Mouse (Mus musculus) limb, embryonic 13.5 days (tissue): ENCODE measurements at regions not wholly inside any gene's neighbourhood (a gene's known extent, or its start where the extent isn't known, plus 50 kb on each side); places are given as distances from the start of the nearest gene placed in this dataset.

Experiments
- ATAC-seq: fragments of 200-750 bp; cut with Nextera tagmentation; 2 replicates; pipeline ENCODE4 v1.8.0; 2017; ENCODE audit warnings: low read depth, moderate number of reproducible peaks, moderate TSS enrichment; ENCODE audit not compliant: low FRiP score
- H3K27ac ChIP-seq: fragments of 300-500 bp; sonication (generic); 2 replicates; pipeline ENCODE4 v1.5.1; 2015; ENCODE audit warnings: inconsistent platforms, mild to moderate bottlenecking, moderate library complexity
- H3K27me3 ChIP-seq: fragments of 300-500 bp; sonication (generic); 2 replicates; pipeline ENCODE4 v1.6.1; 2015; ENCODE audit warnings: mild to moderate bottlenecking, inconsistent platforms
- H3K36me3 ChIP-seq: fragments of 300-500 bp; sonication (generic); 2 replicates; pipeline ENCODE4 v1.6.1; 2015; ENCODE audit warnings: inconsistent platforms, mild to moderate bottlenecking, moderate library complexity
- H3K4me1 ChIP-seq: fragments of 300-500 bp; sonication (generic); 2 replicates; pipeline ENCODE4 v1.6.1; 2015; ENCODE audit warnings: inconsistent platforms
- H3K4me2 ChIP-seq: fragments of 300-500 bp; sonication (generic); replicated peaks from 2 replicates; pipeline ENCODE4 v1.6.1; 2015; ENCODE audit warnings: inconsistent platforms, mild to moderate bottlenecking, moderate library complexity
- H3K4me3 ChIP-seq: fragments of 300-500 bp; sonication (generic); 2 replicates; pipeline ENCODE4 v1.5.1; 2015; ENCODE audit warnings: moderate library complexity, mild to moderate bottlenecking, inconsistent platforms
- H3K9ac ChIP-seq: fragments of 300-500 bp; sonication (generic); 2 replicates; pipeline ENCODE4 v1.6.1; 2015; ENCODE audit warnings: mild to moderate bottlenecking, inconsistent platforms
- H3K9me3 ChIP-seq: fragments of 300-500 bp; sonication (generic); 2 replicates; pipeline ENCODE4 v1.6.1; 2016; ENCODE audit warnings: inconsistent platforms
- WGBS: fragments of 180-500 bp; shearing (Covaris S2); methylation state at CpG from one replicate; pipeline ENCODE4 v1.1.7; 2015; 5-methylcytosine and 5-hydroxymethylcytosine counted together

DNA sequence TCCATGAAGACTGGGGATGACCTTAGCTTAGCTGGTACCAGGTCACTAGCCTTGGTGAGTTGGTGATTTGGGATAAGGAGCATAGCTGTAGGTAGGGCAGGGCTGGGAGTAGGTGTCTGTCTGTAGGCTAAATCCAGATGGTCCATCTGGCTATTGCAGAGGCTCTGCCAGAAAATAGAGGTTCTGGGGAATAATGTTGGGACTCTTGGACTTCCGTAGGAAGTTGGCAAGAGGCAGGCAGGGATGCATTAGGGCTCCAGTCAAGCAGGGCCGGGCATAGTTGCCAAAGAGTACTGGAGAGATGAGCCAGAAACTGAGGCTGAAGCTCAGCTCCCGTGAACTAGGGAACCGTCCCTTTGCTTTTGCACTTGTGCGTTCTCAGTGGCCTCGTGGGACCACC, 278.7 kb upstream of the 4931429L15Rik start:
- ATAC-seq, result no peak
- Histone ChIP-seq H3K9me3 (no peaks in the 10 kb centered on the region), H3K27ac (no peak overlapping the region), H3K4me1 (peaks cover 18% of the 10 kb centered on the region), H3K4me2 (no peak overlapping the region), H3K36me3 (no peaks in the 10 kb centered on the region), H3K9ac (no peak overlapping the region), H3K4me3 (no peak overlapping the region), H3K27me3 (no peaks in the 10 kb centered on the region)
- WGBS, result 90% methylated on average over 6 of the region's 6 CpGs

GRCm38 (mm10) chr9:46593444-46593843, 273.7 kb upstream of the 4931429L15Rik start:
- WGBS, result 78% methylated on average over 6 of the region's 6 CpGs
- Histone ChIP-seq H3K4me1 (no peaks in the 10 kb centered on the region), H3K9ac (no peak overlapping the region), H3K4me3 (no peak overlapping the region), H3K36me3 (no peaks in the 10 kb centered on the region), H3K4me2 (no peak overlapping the region), H3K27ac (no peak overlapping the region), H3K9me3 (no peaks in the 10 kb centered on the region), H3K27me3 (0 out of 2 replicates have a peak, but pooled peaks cover 2% of the 10 kb centered on the region)
- ATAC-seq, result no peak

DNA sequence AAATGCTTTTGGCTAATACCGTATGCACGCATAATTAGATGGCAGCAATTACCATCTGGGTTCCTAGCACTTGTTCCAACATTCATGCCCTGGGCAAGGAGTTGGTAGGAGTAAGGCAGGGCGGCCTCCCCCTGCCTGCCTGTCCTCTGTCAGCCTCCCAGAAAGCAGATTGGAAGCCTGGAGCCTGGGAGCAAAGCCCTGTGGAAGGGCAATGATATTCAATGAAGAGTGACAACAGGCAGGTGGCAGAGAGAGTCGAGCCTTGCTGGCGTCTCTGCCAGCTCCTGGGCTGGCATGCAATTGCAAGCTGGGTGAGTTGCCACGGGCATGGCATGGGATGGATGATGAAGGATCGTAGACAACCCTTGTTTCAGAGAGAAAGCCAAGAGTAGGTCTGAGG, 273.1 kb upstream of the 4931429L15Rik start:
- Histone ChIP-seq H3K9me3 (no peaks in the 10 kb centered on the region), H3K27me3 (0 out of 2 replicates have a peak, but pooled peaks cover 2% of the 10 kb centered on the region), H3K4me2 (no peak overlapping the region), H3K36me3 (no peaks in the 10 kb centered on the region), H3K4me3 (no peak overlapping the region), H3K9ac (no peak overlapping the region), H3K27ac (no peak overlapping the region), H3K4me1 (no peaks in the 10 kb centered on the region)
- no peak for ATAC-seq
- WGBS, result 92% methylated on average over 7 of the region's 7 CpGs

- no peak overlapping the region for H3K27ac ChIP-seq
- 55% methylated on average over 8 of the region's 8 CpGs for WGBS
- H3K4me2 ChIP-seq, result no peak overlapping the region
- peaks cover 12% of the 10 kb centered on the region for H3K4me1 ChIP-seq
- H3K9ac ChIP-seq, result no peak overlapping the region
- H3K27me3 ChIP-seq, result no peaks in the 10 kb centered on the region
- no peaks in the 10 kb centered on the region for H3K9me3 ChIP-seq
- no peaks in the 10 kb centered on the region for H3K36me3 ChIP-seq
- no peak for ATAC-seq
- H3K4me3 ChIP-seq, result no peak overlapping the region
These were observed 267.0 kb upstream of the 4931429L15Rik start for GRCm38 (mm10) chr9:46586818-46587217.

GRCm38 (mm10) chr9:46581844-46582243, 262.1 kb upstream of the 4931429L15Rik start:
- H3K36me3 ChIP-seq, result no peaks in the 10 kb centered on the region
- no peaks in the 10 kb centered on the region for H3K27me3 ChIP-seq
- H3K4me2 ChIP-seq, result no peak overlapping the region
- H3K4me1 ChIP-seq, result peaks cover 4% of the 10 kb centered on the region; the same call in 1 of the 2 replicates
- H3K9me3 ChIP-seq, result peaks cover 16% of the 10 kb centered on the region; the same call in 1 of the 2 replicates
- no peak for ATAC-seq
- WGBS, result 39% methylated on average over 4 of the region's 4 CpGs
- no peak overlapping the region for H3K4me3 ChIP-seq
- H3K9ac ChIP-seq, result no peak overlapping the region
- no peak overlapping the region for H3K27ac ChIP-seq

DNA sequence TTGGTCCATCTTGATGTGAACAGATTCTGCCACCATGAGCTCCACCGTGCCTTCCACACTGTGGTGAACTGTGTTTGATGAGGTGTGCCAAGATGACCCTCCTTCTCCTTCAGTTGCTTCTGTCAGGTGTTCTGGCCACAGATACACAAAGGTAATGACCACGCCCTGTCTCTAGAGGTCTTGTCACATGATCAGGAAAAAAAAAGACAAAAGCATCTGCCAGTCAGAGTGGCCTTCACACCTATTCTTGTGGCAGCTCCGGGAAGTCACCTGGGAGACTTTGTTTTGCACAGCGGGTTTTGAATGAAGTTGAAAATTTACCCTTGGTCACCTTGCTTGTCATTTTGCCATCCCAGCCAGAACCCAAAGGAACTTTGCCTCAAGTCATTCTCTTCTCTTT, 242.5 kb upstream of the 4931429L15Rik start:
- H3K36me3 ChIP-seq, result no peaks in the 10 kb centered on the region
- no peaks in the 10 kb centered on the region for H3K4me1 ChIP-seq
- peaks cover 4% of the 10 kb centered on the region; the same call in 1 of the 2 replicates for H3K27me3 ChIP-seq
- H3K9ac ChIP-seq, result no peak overlapping the region
- H3K27ac ChIP-seq, result no peak overlapping the region
- H3K9me3 ChIP-seq, result no peaks in the 10 kb centered on the region
- ATAC-seq, result no peak
- no peak overlapping the region for H3K4me2 ChIP-seq
- no peak overlapping the region for H3K4me3 ChIP-seq
- WGBS, result 88% methylated on average over 4 of the region's 4 CpGs

GRCm38 (mm10) chr9:46558481-46558880, 238.7 kb upstream of the 4931429L15Rik start:
- no peak for ATAC-seq
- Histone ChIP-seq H3K27ac (no peak overlapping the region), H3K4me1 (no peaks in the 10 kb centered on the region), H3K27me3 (peaks cover 23% of the 10 kb centered on the region), H3K36me3 (no peaks in the 10 kb centered on the region), H3K9me3 (peaks cover 9% of the 10 kb centered on the region), H3K4me2 (no peak overlapping the region), H3K4me3 (no peak overlapping the region), H3K9ac (no peak overlapping the region)
- 92% methylated on average over 5 of the region's 5 CpGs for WGBS

DNA sequence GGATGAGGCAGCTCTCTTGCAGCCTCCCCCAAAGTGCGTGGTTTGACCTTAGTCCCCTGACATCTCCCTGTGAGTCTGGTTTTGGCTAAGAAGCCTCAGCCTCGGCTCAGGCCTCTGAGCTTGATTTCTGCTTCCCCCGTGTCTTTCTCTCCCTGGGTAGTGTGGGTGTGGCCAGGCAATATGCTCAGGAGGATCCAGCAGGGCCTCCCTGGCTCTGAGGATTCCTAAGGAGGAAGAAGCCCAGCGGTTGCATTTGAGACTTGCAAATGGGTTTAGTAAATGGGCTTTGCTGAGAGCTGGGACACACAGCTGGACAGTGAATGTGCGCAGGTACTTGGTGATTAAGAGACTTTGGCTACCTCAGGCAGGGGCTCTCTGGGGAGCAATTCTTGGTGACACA, 238.0 kb upstream of the 4931429L15Rik start:
- Histone ChIP-seq H3K9ac (no peak overlapping the region), H3K4me2 (no peak overlapping the region), H3K27ac (no peak overlapping the region), H3K9me3 (peaks cover 9% of the 10 kb centered on the region), H3K27me3 (peaks cover 27% of the 10 kb centered on the region), H3K4me1 (no peaks in the 10 kb centered on the region), H3K36me3 (no peaks in the 10 kb centered on the region), H3K4me3 (no peak overlapping the region)
- 38% methylated on average over 5 of the region's 5 CpGs for WGBS
- no peak for ATAC-seq

DNA sequence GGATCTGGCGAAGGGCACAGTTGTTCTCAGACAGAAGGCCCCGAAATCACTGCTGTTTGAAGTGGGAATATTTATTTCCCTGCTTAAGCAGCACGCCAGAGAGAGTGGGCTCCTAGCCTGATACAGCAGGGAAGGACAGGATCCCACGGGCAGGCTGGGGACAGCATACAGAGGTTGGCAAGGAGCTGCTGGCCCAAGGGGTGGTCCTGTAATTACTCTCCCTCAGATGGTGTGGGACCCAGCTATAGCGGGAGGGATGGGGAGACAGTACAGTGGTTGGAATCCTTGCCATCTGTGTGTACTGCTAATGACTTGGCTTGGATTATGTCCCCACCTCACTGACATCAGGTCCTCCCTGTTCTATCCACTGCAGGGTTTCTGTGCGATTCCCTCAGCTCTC, 235.4 kb upstream of the 4931429L15Rik start:
- Histone ChIP-seq H3K9me3 (peaks cover 9% of the 10 kb centered on the region), H3K4me2 (no peak overlapping the region), H3K27me3 (peaks cover 35% of the 10 kb centered on the region), H3K36me3 (no peaks in the 10 kb centered on the region), H3K27ac (no peak overlapping the region), H3K9ac (no peak overlapping the region), H3K4me1 (no peaks in the 10 kb centered on the region), H3K4me3 (no peak overlapping the region)
- ATAC-seq, result no peak
- 53% methylated on average over 6 of the region's 6 CpGs for WGBS

GRCm38 (mm10) chr9:46554586-46555152, 234.9 kb upstream of the 4931429L15Rik start:
- Histone ChIP-seq H3K36me3 (no peaks in the 10 kb centered on the region), H3K27me3 (peaks cover 35% of the 10 kb centered on the region), H3K9me3 (peaks cover 9% of the 10 kb centered on the region), H3K4me1 (no peaks in the 10 kb centered on the region), H3K4me2 (no peak overlapping the region), H3K9ac (no peak overlapping the region), H3K4me3 (no peak overlapping the region), H3K27ac (no peak overlapping the region)
- no peak for ATAC-seq
- 75% methylated on average over 6 of the region's 6 CpGs for WGBS

GRCm38 (mm10) chr9:46549416-46549815, 229.6 kb upstream of the 4931429L15Rik start:
- no peak for ATAC-seq
- peaks cover 21% of the 10 kb centered on the region for H3K27me3 ChIP-seq
- no peak overlapping the region for H3K4me2 ChIP-seq
- no peaks in the 10 kb centered on the region for H3K4me1 ChIP-seq
- H3K36me3 ChIP-seq, result no peaks in the 10 kb centered on the region
- no peak overlapping the region for H3K4me3 ChIP-seq
- no peak overlapping the region for H3K27ac ChIP-seq
- no peaks in the 10 kb centered on the region for H3K9me3 ChIP-seq
- WGBS, result 81% methylated on average over 4 of the region's 4 CpGs
- no peak overlapping the region for H3K9ac ChIP-seq

GRCm38 (mm10) chr9:46544326-46544725, 224.5 kb upstream of the 4931429L15Rik start:
- H3K4me3 ChIP-seq, result no peak overlapping the region
- H3K27ac ChIP-seq, result no peak overlapping the region
- H3K4me2 ChIP-seq, result no peak overlapping the region
- no peaks in the 10 kb centered on the region for H3K36me3 ChIP-seq
- H3K27me3 ChIP-seq, result no peaks in the 10 kb centered on the region
- 86% methylated on average over 3 of the region's 3 CpGs for WGBS
- no peak for ATAC-seq
- H3K9me3 ChIP-seq, result no peaks in the 10 kb centered on the region
- no peaks in the 10 kb centered on the region for H3K4me1 ChIP-seq
- H3K9ac ChIP-seq, result no peak overlapping the region

- no peaks in the 10 kb centered on the region for H3K36me3 ChIP-seq
- 38% methylated on average over 2 of the region's 2 CpGs for WGBS
- peaks cover 16% of the 10 kb centered on the region for H3K27me3 ChIP-seq
- H3K9ac ChIP-seq, result no peak overlapping the region
- no peak for ATAC-seq
- H3K4me1 ChIP-seq, result no peaks in the 10 kb centered on the region; the same call in 1 of the 2 replicates
- H3K9me3 ChIP-seq, result no peaks in the 10 kb centered on the region
- H3K27ac ChIP-seq, result no peak overlapping the region
- no peak overlapping the region for H3K4me3 ChIP-seq
- no peak overlapping the region for H3K4me2 ChIP-seq
These were observed 221.2 kb upstream of the 4931429L15Rik start for GRCm38 (mm10) chr9:46541001-46541400.
